Mouse (Mus musculus) liver, adult 2 months (tissue): ENCODE results near the gene Xntrpc.

Source experiments
- CTCF ChIP-seq: fragments of 200-500 bp; IDR thresholded peaks from 2 replicates; pipeline ENCODE4 v1.5.1; 2011; ENCODE audit warnings: low read depth, low read length, control low read depth
- POLR2A ChIP-seq: fragments of 200-500 bp; IDR thresholded peaks from 2 replicates; pipeline ENCODE4 v1.6.1; 2011; ENCODE audit warnings: low read length, control low read depth; ENCODE audit not compliant: insufficient read depth; ENCODE audit errors: extremely low read depth

GRCm38 (mm10) chr7:102019362-102019761 lies 46.2 kb upstream of the Xntrpc start:
- TF ChIP-seq CTCF: no peak
- TF ChIP-seq POLR2A: no peak
